Mouse (Mus musculus): ENCODE data around the gene Jarid2.

The Jarid2 gene

DNA sequence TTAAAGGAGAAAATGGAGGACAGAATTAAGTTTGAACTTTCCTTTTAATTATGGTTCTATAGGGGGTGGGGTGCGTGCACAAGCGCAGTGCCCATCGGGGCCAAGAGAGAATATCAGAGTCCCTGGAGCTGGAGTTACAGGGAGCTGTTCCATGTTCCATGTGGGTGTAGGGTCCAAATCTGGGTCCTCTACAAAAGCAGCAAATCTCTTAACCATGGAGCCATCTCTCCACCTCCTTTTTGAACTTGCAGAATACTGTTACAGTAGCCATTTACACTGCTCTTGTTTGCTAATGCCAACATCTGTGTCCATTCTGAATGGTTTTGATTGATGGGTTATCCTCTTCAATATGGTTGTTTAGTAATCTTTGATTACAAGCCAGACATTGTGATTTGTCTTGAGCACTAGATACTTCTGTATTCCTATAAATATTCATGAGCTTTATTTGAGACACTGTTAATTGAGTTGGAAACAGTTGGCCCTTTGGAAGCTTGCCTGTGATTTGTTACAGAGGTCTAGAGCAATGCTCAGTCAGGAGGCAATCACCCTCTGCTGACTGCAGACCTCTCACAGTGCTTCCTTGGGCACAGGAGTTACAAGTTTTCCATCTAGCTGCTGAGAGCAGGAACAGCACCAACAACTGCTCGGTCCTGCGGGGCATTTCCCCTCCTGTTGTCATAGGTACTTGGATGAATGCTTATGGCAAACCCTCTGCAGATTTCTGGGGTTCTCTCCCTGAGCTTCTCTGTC, 231.4 kb downstream of the Jarid2 start:
- DNase-seq (ENCODE audit: low spot score): no peak
